Mouse (Mus musculus) heart, postnatal 4 days (tissue): ENCODE measurements at regions not wholly inside any gene's neighbourhood (a gene's known extent, or its start where the extent isn't known, plus 50 kb on each side); places are given as distances from the start of the nearest gene placed in this dataset.

Experiments used
- DNase-seq: peaks from one replicate; pipeline ENCODE4 v3.0.0; 2021

DNA sequence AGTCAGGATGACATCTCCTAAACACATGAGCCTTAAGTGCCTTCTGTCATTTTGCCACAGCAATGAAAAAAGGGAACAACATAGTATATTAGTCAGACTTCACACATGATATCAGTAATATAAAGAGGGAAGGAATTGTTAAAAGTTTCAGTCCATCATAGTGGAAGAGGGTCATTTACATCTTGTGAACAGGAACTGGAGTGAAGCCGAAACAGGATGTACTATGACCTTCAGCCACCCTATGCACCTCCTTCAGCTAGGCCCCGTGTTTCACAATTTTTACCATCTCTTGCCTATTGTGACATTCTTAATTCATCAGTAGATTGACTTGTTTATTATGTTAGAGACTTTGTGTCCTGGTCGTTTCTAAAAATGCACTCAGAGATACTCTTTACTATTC, 59.8 kb upstream of the St3gal5 start:
- DNase-seq = no peak

DNA sequence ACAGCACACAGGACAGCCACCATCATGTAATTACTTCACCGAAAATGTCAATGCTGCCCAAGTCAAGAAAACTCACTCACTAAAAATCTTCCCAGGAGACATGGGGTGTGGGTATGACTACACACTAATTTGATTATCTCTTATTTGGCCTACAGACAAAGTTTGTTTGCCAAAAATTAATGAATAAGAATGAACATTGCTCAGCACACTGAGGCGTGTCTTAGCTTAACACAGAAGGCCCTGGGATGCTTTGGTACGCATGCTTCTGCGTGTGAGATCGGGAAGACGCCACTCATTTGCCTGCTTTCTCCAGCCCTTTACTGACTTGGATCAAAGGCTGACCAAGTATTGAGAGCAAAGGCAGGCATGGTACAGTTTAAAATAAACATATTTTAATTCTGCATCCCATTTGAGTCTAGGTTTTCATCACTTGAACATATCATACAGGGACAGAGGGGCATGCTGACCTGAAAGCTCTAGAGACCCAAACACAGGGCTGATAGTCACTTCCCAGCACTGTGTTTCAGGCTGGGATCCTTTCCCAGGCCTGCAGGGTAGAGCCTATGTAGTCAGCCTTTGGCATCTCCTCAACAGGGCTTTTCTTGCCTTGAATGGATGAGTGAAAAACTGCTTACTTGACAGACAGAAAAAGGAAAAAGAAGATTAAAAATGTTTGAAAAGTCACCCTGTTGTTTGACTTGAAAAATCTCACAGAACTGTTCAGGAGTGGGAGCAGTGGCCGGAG, 53.3 kb upstream of the St3gal5 start:
- DNase-seq = peak; percentile 24
